Mouse (Mus musculus): ENCODE results near the gene Tbl3. TPM values are rescaled to one million over a fixed set of nuclear protein-coding genes. Genes with fewer than 3 reads are reported as not detected.
"Not testable (repeated sequence)": the region's sequence is repeated elsewhere in the genome, so short reads cannot be mapped to it uniquely, and the experiment has no call there.

Gene Tbl3
- polyA plus RNA-seq, 1 experiment from 2014 or later = 69.2 TPM

DNA sequence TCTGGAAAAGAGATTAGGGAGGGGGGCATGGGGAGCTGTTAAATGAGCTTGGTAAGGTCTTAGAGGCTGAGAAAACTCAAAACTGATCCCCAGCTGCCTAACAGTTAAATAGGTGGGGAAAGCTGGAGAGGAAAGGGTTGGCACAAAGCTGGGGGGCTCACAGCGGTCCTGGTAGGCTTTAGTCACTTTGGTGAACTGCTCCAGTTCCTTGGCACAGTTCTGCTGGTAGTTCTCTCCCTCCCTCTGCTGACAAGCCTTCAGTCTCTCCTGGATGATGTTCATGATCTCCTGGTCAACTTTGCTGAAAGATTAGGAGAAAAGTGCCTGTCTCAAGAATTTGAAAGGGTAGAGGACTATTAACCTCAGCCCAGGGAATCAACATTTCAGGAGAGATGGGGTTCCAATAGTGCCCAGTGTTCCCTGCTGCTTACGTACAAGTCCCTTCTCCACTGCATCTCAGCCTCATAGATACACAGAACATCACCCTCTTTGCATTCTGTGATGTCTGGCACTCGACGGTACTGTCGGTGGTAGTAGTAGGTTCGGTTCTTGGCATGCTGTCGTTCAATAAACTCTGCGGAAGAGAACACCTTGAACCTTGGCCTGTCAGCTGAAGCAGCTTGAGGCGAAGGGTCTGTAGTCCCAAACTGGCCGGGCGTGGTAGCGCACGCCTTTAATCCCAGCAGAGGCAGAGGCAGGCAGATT, 14.9 kb upstream of the Tbl3 start:
- H3K4me3 ChIP-seq (ENCODE audit: low read depth, low read length) = no peak overlapping the region
- 32% methylated on average over 13 of the region's 13 CpGs for WGBS
- peaks cover 8% of the 10 kb centered on the region for H3K36me3 ChIP-seq (ENCODE audit: control insufficient read depth, insufficient read depth, low read length)
- H3K4me1 ChIP-seq (ENCODE audit: control insufficient read depth, insufficient read depth, low read length) = peaks cover 25% of the 10 kb centered on the region
- H3K9me3 ChIP-seq (replicated peaks; ENCODE audit: control insufficient read depth, low read length, poor library complexity, severe bottlenecking) = no peaks in the 10 kb centered on the region
- no peak overlapping the region for H3K27ac ChIP-seq (ENCODE audit: low read length)
- H3K4me2 ChIP-seq (ENCODE audit: low read length) = peak overlapping the region; percentile 10; the same call in 1 of the 2 replicates
- no peaks in the 10 kb centered on the region; the same call in 1 of the 2 replicates for H3K27me3 ChIP-seq (ENCODE audit: control insufficient read depth, insufficient read depth, low read depth, low read length)
- ATAC-seq = no peak
- no peak overlapping the region for H3K9ac ChIP-seq (ENCODE audit: low read depth, low read length)

DNA sequence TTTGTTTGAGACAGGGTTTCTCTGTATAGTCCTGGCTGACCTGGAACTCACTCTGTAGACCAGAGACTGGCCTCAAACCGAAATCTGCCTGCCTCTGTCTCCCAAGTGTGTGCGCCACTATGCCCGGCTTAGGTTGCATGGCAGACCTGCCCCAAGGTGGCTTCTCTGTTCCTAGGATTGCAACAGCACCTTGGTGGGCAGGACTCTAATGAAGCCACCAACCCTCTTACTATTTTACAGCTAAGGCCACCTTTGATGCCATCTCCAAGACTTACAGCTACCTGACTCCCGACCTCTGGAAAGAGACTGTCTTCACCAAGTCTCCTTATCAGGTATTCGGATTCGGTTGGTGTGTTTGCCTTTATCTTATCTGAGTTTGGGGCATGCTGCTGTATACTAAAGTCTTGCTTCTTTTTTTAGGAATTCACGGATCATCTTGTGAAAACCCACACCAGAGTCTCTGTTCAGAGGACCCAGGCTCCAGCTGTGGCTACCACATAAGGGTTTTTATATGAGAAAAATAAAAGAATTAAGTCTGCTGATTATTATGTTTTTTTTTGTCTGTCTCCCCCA, 14.0 kb upstream of the Tbl3 start:
- not testable (repeated sequence) for H3K27ac ChIP-seq (ENCODE audit: low read length); H3K36me3 ChIP-seq (ENCODE audit: control insufficient read depth, insufficient read depth, low read length); ATAC-seq; H3K27me3 ChIP-seq (ENCODE audit: control insufficient read depth, insufficient read depth, low read depth, low read length); H3K9me3 ChIP-seq (replicated peaks; ENCODE audit: control insufficient read depth, low read length, poor library complexity, severe bottlenecking)
- peaks cover 25% of the 10 kb centered on the region for H3K4me1 ChIP-seq (ENCODE audit: control insufficient read depth, insufficient read depth, low read length)
- peak overlapping the region; percentile 41 for H3K4me2 ChIP-seq (ENCODE audit: low read length)
- 0 out of 2 replicates have a peak overlapping the region, but pooled peaks have one; percentile 7 for H3K9ac ChIP-seq (ENCODE audit: low read depth, low read length)
- 0 out of 2 replicates have a peak overlapping the region, but pooled peaks have one; percentile 17 for H3K4me3 ChIP-seq (ENCODE audit: low read depth, low read length)
- WGBS = 72% methylated on average over 7 of the region's 7 CpGs

DNA sequence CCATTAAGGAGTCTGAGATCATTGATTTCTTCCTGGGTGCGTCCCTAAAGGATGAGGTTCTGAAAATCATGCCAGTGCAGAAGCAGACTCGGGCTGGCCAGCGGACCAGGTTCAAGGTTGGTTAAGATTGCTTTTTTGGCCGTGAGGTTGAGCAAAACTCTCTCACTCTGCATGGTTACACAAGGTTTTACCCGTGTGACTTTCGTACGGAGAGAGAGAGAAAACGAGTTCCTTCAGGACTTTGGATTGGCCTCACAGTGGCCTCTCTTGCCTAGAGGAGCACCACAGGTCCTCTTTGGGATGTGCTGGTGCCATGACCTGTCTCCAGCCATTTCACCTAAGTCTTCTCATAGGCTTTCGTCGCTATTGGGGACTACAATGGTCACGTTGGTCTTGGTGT, 13.2 kb upstream of the Tbl3 start:
- not testable (repeated sequence) for H3K27me3 ChIP-seq (ENCODE audit: control insufficient read depth, insufficient read depth, low read depth, low read length); H3K9me3 ChIP-seq (replicated peaks; ENCODE audit: control insufficient read depth, low read length, poor library complexity, severe bottlenecking); H3K27ac ChIP-seq (ENCODE audit: low read length); ATAC-seq; H3K36me3 ChIP-seq (ENCODE audit: control insufficient read depth, insufficient read depth, low read length)
- Histone ChIP-seq H3K4me2 (ENCODE audit: low read length) (peak overlapping the region; percentile 87), H3K9ac (ENCODE audit: low read depth, low read length) (peak overlapping the region; percentile 60), H3K4me1 (ENCODE audit: control insufficient read depth, insufficient read depth, low read length) (peaks cover 25% of the 10 kb centered on the region), H3K4me3 (ENCODE audit: low read depth, low read length) (peak overlapping the region; percentile 79)
- WGBS = under 1% methylated on average over 11 of the region's 11 CpGs

DNA sequence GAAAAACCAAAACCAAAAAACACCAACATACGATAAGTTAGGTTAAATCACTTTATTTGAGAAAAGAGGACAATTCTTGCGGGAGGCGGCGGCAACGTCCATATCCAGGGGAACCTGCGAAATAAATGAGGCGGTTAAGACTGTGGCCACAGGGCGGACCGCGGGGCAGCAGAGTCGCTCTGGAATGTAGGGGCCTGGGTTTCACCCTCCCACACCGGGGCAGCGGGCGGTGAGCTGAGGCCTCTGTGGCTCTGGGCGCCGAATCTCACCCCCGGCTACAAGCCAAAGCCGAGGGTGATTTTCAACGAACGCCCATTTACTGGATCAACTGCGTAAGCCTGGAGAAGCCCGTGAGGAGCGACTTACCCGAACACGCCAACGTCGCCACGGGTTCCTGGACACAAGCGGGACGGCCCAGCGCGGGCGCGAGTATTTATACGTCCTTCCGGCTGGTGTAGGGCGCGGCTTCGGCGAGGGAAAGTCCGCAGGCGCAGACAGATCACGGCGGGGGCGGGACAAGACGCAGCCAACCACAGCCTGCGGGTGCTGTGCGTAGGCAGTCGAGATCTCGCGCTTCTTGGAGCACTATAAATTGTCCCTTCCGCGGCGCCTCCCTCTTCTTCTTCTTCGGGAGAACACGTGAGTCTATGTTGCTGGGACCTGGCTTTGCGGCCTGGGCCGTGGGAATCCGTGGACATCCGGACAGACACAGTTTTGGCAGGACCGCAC, 12.2 kb upstream of the Tbl3 start:
- H3K27ac ChIP-seq (ENCODE audit: low read length) = peak overlapping the region; percentile 84
- peak overlapping the region; percentile 89 for H3K9ac ChIP-seq (ENCODE audit: low read depth, low read length)
- peak overlapping the region; percentile 87 for H3K4me2 ChIP-seq (ENCODE audit: low read length)
- no peaks in the 10 kb centered on the region for H3K27me3 ChIP-seq (ENCODE audit: control insufficient read depth, insufficient read depth, low read depth, low read length)
- peak overlapping the region; percentile 79 for H3K4me3 ChIP-seq (ENCODE audit: low read depth, low read length)
- ATAC-seq = peak; percentile 97
- H3K9me3 ChIP-seq (replicated peaks; ENCODE audit: control insufficient read depth, low read length, poor library complexity, severe bottlenecking) = no peaks in the 10 kb centered on the region
- under 1% methylated on average over 61 of the region's 61 CpGs for WGBS
- H3K36me3 ChIP-seq (ENCODE audit: control insufficient read depth, insufficient read depth, low read length) = peaks cover 8% of the 10 kb centered on the region
- peaks cover 25% of the 10 kb centered on the region for H3K4me1 ChIP-seq (ENCODE audit: control insufficient read depth, insufficient read depth, low read length)

DNA sequence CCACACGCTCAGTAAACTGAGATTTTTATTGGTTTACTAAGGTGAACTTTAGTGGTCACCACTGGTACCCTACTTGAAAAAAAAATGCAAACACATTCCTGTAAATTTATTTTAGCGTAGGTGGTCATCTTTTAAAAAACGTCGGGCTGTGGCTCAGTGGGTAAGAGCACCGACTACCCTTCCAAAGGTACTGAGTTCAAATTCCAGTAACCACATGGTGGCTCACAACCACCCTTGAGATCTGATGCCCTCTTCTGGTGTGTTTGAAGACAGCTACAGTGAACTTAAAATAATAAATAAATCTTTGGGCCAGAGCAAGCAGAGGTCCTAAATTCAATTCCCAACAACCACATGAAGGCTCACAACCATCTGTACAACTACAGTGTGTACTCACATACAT, 11.5 kb upstream of the Tbl3 start:
- Histone ChIP-seq H3K4me1 (ENCODE audit: control insufficient read depth, insufficient read depth, low read length) (peaks cover 25% of the 10 kb centered on the region), H3K4me2 (ENCODE audit: low read length) (peak overlapping the region; percentile 47), H3K4me3 (ENCODE audit: low read depth, low read length) (peak overlapping the region; percentile 79), H3K9ac (ENCODE audit: low read depth, low read length) (peak overlapping the region; percentile 89)
- H3K9me3 ChIP-seq (replicated peaks; ENCODE audit: control insufficient read depth, low read length, poor library complexity, severe bottlenecking); H3K27ac ChIP-seq (ENCODE audit: low read length); ATAC-seq; H3K27me3 ChIP-seq (ENCODE audit: control insufficient read depth, insufficient read depth, low read depth, low read length); H3K36me3 ChIP-seq (ENCODE audit: control insufficient read depth, insufficient read depth, low read length): not testable (repeated sequence)
- WGBS = 70% methylated on average over 5 of the region's 5 CpGs

DNA sequence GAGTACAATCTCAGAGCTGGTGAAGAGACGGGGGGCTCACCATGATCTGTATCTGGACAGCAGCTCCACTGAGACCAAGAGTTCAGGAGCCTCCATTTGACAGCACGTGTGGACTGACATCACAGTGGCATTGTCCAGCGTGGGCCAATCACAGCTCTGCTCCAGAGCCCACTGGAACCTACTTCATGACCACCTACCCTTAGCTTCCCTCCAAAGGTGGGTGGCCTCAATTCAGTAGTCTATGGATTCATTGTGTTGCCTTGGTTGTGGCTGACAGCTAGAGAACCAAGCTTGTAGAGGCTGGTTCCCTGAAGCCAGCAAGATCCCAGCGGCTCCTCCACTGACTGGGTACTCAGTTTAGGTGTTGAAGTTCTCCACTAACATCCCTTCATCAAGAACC, 10.5 kb upstream of the Tbl3 start, which contains the start of the genes Rnf151 and Rps2:
TSS of gene Rnf151 (minus strand) at position 121 of the 400 bp plus-strand sequence.
TSS of gene Rps2 (plus strand) at position 174 of the 400 bp plus-strand sequence.
- Histone ChIP-seq H3K4me3 (ENCODE audit: low read depth, low read length) (no peak within 1 kb of the TSS; the same call in 1 of the 2 replicates), H3K9ac (ENCODE audit: low read depth, low read length) (0 out of 2 replicates have a peak within 1 kb of the TSS, but pooled peaks have one; percentile 89), H3K9me3 (replicated peaks; ENCODE audit: control insufficient read depth, low read length, poor library complexity, severe bottlenecking) (no peaks in the 10 kb centered on the region), H3K4me1 (ENCODE audit: control insufficient read depth, insufficient read depth, low read length) (peaks cover 17% of the 10 kb centered on the region), H3K27ac (ENCODE audit: low read length) (no peak within 1 kb of the TSS), H3K4me2 (ENCODE audit: low read length) (peak within 1 kb of the TSS; percentile 47), H3K36me3 (ENCODE audit: control insufficient read depth, insufficient read depth, low read length) (peaks cover 8% of the 10 kb centered on the region), H3K27me3 (ENCODE audit: control insufficient read depth, insufficient read depth, low read depth, low read length) (no peaks in the 10 kb centered on the region)
- 86% methylated on average over 4 of the region's 4 CpGs for WGBS
- no peak for ATAC-seq

DNA sequence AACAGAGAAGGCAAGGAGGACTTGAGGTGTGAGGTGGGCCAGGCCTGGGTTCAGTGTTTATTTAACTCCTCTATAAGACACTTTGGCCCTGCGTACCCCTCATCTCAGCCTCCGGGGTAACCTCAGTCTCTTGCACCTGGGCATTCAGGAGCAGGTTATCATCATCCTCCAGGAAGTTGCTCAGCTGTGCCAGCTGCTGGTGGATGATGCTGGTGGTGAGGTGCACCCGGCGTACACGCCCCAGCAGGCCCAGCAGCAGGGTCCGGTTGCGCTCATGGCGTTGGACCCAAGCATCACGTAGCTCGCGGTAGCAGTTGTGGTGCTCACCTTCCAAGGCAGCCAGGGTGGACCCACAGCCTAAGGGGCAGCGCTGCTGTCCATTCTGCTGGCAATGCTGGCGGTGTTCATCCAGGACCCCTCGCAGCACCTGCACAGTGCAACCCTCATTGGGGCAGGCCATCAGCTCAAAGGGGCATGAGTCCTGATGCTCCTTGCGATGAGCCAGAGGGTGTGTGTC, 8.8 kb upstream of the Tbl3 start:
- H3K4me1 ChIP-seq (ENCODE audit: control insufficient read depth, insufficient read depth, low read length) = peaks cover 8% of the 10 kb centered on the region; the same call in 1 of the 2 replicates

DNA sequence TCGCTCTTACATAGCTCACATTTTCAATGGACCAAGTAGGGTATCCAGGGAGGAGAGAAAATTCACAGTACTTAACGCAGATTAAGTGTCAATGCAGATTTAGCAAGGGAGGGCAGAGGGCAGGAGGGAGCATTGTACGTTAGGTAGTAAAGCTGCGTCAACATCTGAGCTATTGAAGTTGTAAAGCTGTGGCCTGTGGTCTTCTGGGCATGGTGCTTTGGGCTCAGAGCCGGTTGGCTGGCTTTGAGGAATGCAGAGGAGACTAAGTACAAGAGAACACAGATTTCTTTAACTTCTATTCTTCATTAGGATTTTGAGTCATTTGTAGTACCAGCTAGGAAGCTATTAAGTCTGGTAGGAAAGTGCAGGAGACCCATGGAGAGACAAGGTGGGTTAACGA, 8.1 kb upstream of the Tbl3 start:
- WGBS = 19% methylated on average over 6 of the region's 6 CpGs
- ATAC-seq = no peak

More for the DNA sequence above, 8.8 kb upstream of the Tbl3 start:
- Histone ChIP-seq H3K27me3 (ENCODE audit: control insufficient read depth, insufficient read depth, low read depth, low read length) (no peaks in the 10 kb centered on the region), H3K27ac (ENCODE audit: low read length) (no peak overlapping the region), H3K36me3 (ENCODE audit: control insufficient read depth, insufficient read depth, low read length) (peaks cover under 1% of the 10 kb centered on the region), H3K9ac (ENCODE audit: low read depth, low read length) (no peak overlapping the region), H3K9me3 (replicated peaks; ENCODE audit: control insufficient read depth, low read length, poor library complexity, severe bottlenecking) (no peaks in the 10 kb centered on the region), H3K4me2 (ENCODE audit: low read length) (no peak overlapping the region), H3K4me3 (ENCODE audit: low read depth, low read length) (no peak overlapping the region)
- WGBS = 93% methylated on average over 15 of the region's 15 CpGs
- no peak for ATAC-seq

More for the DNA sequence above, 8.1 kb upstream of the Tbl3 start:
- no peak overlapping the region for H3K4me2 ChIP-seq (ENCODE audit: low read length)
- no peak overlapping the region for H3K27ac ChIP-seq (ENCODE audit: low read length)
- H3K9me3 ChIP-seq (replicated peaks; ENCODE audit: control insufficient read depth, low read length, poor library complexity, severe bottlenecking) = no peaks in the 10 kb centered on the region
- no peaks in the 10 kb centered on the region; the same call in 1 of the 2 replicates for H3K36me3 ChIP-seq (ENCODE audit: control insufficient read depth, insufficient read depth, low read length)
- H3K9ac ChIP-seq (ENCODE audit: low read depth, low read length) = no peak overlapping the region
- no peaks in the 10 kb centered on the region for H3K27me3 ChIP-seq (ENCODE audit: control insufficient read depth, insufficient read depth, low read depth, low read length)
- H3K4me1 ChIP-seq (ENCODE audit: control insufficient read depth, insufficient read depth, low read length) = peaks cover 4% of the 10 kb centered on the region; the same call in 1 of the 2 replicates
- no peak overlapping the region for H3K4me3 ChIP-seq (ENCODE audit: low read depth, low read length)
